In genomic region chr6:112300146-112300545, GRCm38 (mm10) we compare ENCODE assay signal across 30 mouse cellular contexts. TPM values are rescaled to one million over a fixed set of nuclear protein-coding genes. Genes with fewer than 3 reads are reported as not detected.
A peak's percentile ranks its signal among the peaks of the same experiment; 100 is the strongest.
DNase-seq lines count a peak whose midpoint lies in the region; ATAC-seq and TF ChIP-seq lines count a peak whose summit lies in the region.
"Had no signal": no experiment of that assay in that cellular context is flagged by ENCODE, and none has a peak within 500 bp of the region (broad histone marks: within the 10 kb centered on the region; RNA-seq: fewer than 3 reads in every experiment).

No protein-coding gene starts in this region.

- H3K27me3 ChIP-seq in intestine, postnatal 0 days (replicated peaks; ENCODE audit: control insufficient read depth, insufficient read depth, low read length), result no peaks in the 10 kb centered on the region
- H3K27me3 ChIP-seq in intestine, embryonic 15.5 days (replicated peaks), result no peaks in the 10 kb centered on the region
- H3K27me3 ChIP-seq: embryonic facial prominence, embryonic 13.5 days; forebrain, embryonic 12.5 days; forebrain, embryonic 15.5 days; heart, embryonic 13.5 days; Patski had no signal

- no peaks in the 10 kb centered on the region for H3K36me3 ChIP-seq in intestine, postnatal 0 days (ENCODE audit: control insufficient read depth, insufficient read depth)
- no peaks in the 10 kb centered on the region for H3K36me3 ChIP-seq in intestine, embryonic 15.5 days
- H3K36me3 ChIP-seq: embryonic facial prominence, embryonic 10.5 days; embryonic facial prominence, embryonic 13.5 days; forebrain, embryonic 12.5 days; forebrain, embryonic 15.5 days; G1E; heart, embryonic 10.5 days; heart, embryonic 13.5 days had no signal

- ATAC-seq in intestine, postnatal 0 days, result peak; percentile 67; the same call in 1 of the 2 replicates
- no peak for ATAC-seq in intestine, embryonic 15.5 days
- ATAC-seq: forebrain, embryonic 15.5 days; Patski had no signal

- no peak overlapping the region for H3K4me2 ChIP-seq in intestine, postnatal 0 days (replicated peaks; ENCODE audit: low read depth)
- H3K4me2 ChIP-seq in intestine, embryonic 15.5 days (replicated peaks), result no peak overlapping the region
- H3K4me2 ChIP-seq: embryonic facial prominence, embryonic 13.5 days; forebrain, embryonic 12.5 days; forebrain, embryonic 15.5 days; heart, embryonic 13.5 days; hindbrain, embryonic 14.5 days had no signal

- H3K9me3 ChIP-seq in intestine, postnatal 0 days (ENCODE audit: control insufficient read depth), result no peaks in the 10 kb centered on the region
- no peaks in the 10 kb centered on the region for H3K9me3 ChIP-seq in intestine, embryonic 15.5 days
- H3K9me3 ChIP-seq: embryonic facial prominence, embryonic 10.5 days; embryonic facial prominence, embryonic 13.5 days; forebrain, embryonic 12.5 days; forebrain, embryonic 15.5 days; heart, embryonic 10.5 days; heart, embryonic 13.5 days had no signal

- 60% methylated on average over 7 of the region's 7 CpGs for WGBS in intestine, postnatal 0 days
- 77% methylated on average over 7 of the region's 7 CpGs for WGBS in intestine, embryonic 15.5 days

- H3K4me3 ChIP-seq in intestine, postnatal 0 days (ENCODE audit: low read depth, low read length), result no peak overlapping the region
- no peak overlapping the region for H3K4me3 ChIP-seq in intestine, embryonic 15.5 days (replicated peaks)
- H3K4me3 ChIP-seq: embryonic facial prominence, embryonic 10.5 days; embryonic facial prominence, embryonic 13.5 days; erythroblast, embryonic 14.5 days; forebrain, embryonic 12.5 days; forebrain, embryonic 15.5 days; heart, adult 2 months; heart, embryonic 10.5 days; heart, embryonic 13.5 days had no signal

- 0 out of 2 replicates have a peak, but pooled peaks cover 4% of the 10 kb centered on the region for H3K4me1 ChIP-seq in intestine, postnatal 0 days (replicated peaks; ENCODE audit: control insufficient read depth, insufficient read depth, low read length)
- peaks cover 9% of the 10 kb centered on the region for H3K4me1 ChIP-seq in intestine, embryonic 15.5 days (replicated peaks)
- H3K4me1 ChIP-seq: forebrain, embryonic 12.5 days; forebrain, embryonic 15.5 days had no signal

- H3K9ac ChIP-seq in intestine, postnatal 0 days (ENCODE audit: low read depth, low read length), result no peak overlapping the region
- H3K9ac ChIP-seq in intestine, embryonic 15.5 days, result no peak overlapping the region
- H3K9ac ChIP-seq: embryonic facial prominence, embryonic 13.5 days; forebrain, embryonic 12.5 days; forebrain, embryonic 15.5 days; heart, embryonic 13.5 days; hindbrain, embryonic 14.5 days had no signal

- no peak overlapping the region for H3K27ac ChIP-seq in intestine, postnatal 0 days (ENCODE audit: low read depth, low read length)
- no peak overlapping the region for H3K27ac ChIP-seq in intestine, embryonic 15.5 days
- H3K27ac ChIP-seq: embryonic facial prominence, embryonic 10.5 days; embryonic facial prominence, embryonic 13.5 days; forebrain, embryonic 12.5 days; forebrain, embryonic 15.5 days; heart, adult 2 months; heart, embryonic 10.5 days; heart, embryonic 13.5 days; hindbrain, embryonic 14.5 days had no signal

- DNase-seq in kidney, adult 8-10 months, result peak; percentile 31 to 44
- DNase-seq in kidney, postnatal 14 days, result no peak
- peak; percentile 40 to 53 for DNase-seq in kidney, postnatal 36 days
- no peak for DNase-seq in kidney, postnatal 4 days
- DNase-seq in embryo, embryonic 10.5 days (ENCODE audit: low spot score), result no peak
- DNase-seq: adrenal gland, adult 2 months; adrenal gland, postnatal 14 days; B cell, adult 2 months; cerebellum, adult 11 months; cerebellum, adult 2 months; cerebellum, adult 9-11 months; cerebellum, postnatal 25 days; embryo, embryonic 11 days; gastrocnemius, postnatal 10 days; gastrocnemius, postnatal 36 days; heart, adult 2 months; heart, postnatal 14 days; heart, postnatal 4 days had no signal

- no peak for TF ChIP-seq CTCF in intestine, postnatal 0 days (IDR thresholded peaks at IDR 0.05; ENCODE audit: low read depth)

RNA-seq across cellular contexts. Expression of gene Lmcd1, which starts 26.6 kb away (rescaled TPM):
- polyA plus RNA-seq in intestine, postnatal 0 days (2015; fragmentation: Nextera tagmentation; extraction: Ambion mirVana), result 8.0 and 8.7 TPM in 2 replicates
- 12.2 and 13.4 TPM in 2 replicates for polyA plus RNA-seq in intestine, embryonic 15.5 days (2015; fragmentation: Nextera tagmentation; extraction: Ambion mirVana)
- polyA plus RNA-seq: erythroblast, embryonic 14.5 days; G1E had no signal

Comparison
In these comparisons a context has a peak if more than half of its experiments do, and no peak if none do; other contexts are left out.
1. DNase-seq: peak in kidney, adult 8-10 months (2 of 2) and kidney, postnatal 36 days (2 of 2); none in kidney, postnatal 14 days (single experiment), kidney, postnatal 4 days (0 of 2) and embryo, embryonic 10.5 days (single experiment).